Mouse (Mus musculus) layer of hippocampus, postnatal 36 days (tissue): Measurements from ENCODE around the gene Eapp. TPM values are rescaled to one million over a fixed set of nuclear protein-coding genes. Genes with fewer than 3 reads are reported as not detected.
"Not testable (repeated sequence)": the region's sequence is repeated elsewhere in the genome, so short reads cannot be mapped to it uniquely, and the experiment has no call there.

Experiments
- DNase-seq, 2 experiments: peaks; one replicate each; pipeline ENCODE4 v3.0.0; 2022
- total RNA-seq, 2 experiments: library from RNA; stranded (reverse); gene quantifications; 2 replicates each; pipeline ENCODE4 v1.2.3; 2021

Gene Eapp
- total RNA-seq, result 10 to 100 TPM; 42.7 to 47.1 TPM

DNA sequence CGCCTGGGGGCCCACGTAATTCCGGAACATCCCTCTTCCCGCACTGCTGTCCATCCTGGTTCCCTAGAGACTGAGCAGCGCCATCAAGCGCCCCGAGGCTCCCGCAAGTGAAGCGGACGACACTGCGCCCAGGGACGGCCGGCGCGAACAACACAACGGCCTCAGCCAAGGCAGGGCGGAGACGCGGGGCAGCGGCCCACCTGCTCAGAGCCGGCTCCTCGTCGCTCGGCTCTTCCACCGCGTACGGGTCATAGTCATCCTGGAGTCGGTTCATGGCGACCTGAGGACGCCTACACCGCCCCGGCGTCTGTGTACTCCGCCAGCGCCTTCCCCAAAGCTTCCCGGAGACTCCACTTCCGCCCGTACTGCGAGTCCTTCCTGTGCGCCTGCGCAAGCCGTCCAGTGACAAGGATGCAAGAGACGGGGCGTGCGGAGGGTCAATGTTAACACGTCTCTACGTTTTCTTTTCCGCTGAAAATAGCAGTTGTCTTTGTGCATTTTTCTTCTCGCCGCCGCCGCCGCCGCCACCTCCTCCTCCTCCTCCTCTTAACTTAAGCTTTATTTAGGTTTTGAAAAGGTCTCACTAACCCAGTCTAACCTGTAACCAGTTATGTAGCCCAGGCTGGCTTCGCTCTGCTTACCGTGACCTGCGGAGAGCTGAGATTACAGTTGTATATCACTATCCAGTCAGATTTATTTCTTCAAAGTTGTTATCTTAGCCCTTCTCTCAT lies at the start of gene Eapp:
Eapp (minus strand) TSS at position 387 of the 731 bp plus-strand sequence.
- DNase-seq, result peak; percentile 93 to 95

DNA sequence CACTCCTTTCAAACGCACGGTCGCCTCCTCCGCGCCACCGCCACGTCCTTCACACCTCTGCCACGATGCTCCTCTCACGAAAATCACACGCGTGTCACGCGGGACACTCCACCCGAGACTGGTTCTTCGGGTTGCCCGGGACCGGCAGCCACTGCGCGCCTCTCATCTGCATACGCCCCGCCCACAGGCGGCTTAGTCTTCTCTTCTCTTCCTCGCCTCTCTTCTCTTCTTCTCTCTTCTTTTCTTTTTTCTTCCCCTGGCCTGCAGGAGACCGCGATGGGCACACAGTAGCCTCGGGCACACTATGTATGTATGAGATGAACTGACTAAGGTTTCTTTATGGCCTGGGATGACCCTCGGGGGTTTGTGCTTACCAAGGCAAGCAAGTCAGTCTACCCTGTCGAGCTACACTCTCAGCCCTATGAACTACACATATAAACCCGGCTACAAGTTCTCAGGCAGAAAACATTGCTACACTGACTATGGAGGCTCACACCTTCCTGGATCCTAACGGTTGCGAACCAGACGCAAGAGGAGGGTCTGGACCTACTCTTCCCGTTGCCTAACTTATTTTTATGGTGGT lies 43.1 kb upstream of the Eapp start:
- DNase-seq, result not testable (repeated sequence)

- DNase-seq, result not testable (repeated sequence)
These were observed 42.4 kb upstream of the Eapp start for GRCm38 (mm10) chr12:54737891-54738660.

DNA sequence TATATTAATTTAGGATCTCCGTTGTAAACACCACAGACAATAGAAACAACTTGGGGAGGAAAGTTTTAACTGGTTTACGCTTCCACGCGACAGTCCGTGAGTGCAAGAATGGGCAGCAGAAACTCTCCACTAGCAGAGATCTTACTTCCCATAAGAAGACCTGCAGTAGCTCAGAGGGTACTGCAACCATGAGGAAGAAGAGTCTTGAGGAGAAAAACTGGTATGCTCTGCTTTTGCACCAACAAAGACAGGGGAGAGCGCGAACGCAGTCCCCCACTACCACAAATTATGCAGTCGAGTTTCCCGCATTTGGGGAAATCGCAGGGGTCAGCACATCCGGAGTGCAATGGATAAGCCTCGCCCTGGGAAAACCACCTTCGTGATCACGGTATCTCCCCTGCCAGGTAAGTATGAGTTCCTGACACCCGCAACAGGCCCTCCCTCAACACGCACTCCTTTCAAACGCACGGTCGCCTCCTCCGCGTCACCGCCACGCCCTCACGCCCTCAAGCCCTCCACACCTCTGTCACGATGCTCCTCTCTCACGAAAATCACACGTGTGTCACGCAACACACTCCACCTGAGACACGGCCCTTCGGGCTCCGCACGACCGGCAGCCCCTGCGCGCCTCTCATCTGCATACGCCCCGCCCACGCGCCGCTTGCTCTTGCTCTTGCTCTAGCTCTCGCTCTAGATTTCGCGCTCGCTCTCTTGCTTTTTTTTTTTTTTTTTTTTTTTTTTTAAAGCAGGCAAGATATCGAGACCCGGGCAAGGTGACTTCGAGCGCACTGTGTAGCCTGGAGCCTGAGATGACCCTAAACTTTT lies 38.8 kb upstream of the Eapp start:
- DNase-seq, result not testable (repeated sequence)

DNA sequence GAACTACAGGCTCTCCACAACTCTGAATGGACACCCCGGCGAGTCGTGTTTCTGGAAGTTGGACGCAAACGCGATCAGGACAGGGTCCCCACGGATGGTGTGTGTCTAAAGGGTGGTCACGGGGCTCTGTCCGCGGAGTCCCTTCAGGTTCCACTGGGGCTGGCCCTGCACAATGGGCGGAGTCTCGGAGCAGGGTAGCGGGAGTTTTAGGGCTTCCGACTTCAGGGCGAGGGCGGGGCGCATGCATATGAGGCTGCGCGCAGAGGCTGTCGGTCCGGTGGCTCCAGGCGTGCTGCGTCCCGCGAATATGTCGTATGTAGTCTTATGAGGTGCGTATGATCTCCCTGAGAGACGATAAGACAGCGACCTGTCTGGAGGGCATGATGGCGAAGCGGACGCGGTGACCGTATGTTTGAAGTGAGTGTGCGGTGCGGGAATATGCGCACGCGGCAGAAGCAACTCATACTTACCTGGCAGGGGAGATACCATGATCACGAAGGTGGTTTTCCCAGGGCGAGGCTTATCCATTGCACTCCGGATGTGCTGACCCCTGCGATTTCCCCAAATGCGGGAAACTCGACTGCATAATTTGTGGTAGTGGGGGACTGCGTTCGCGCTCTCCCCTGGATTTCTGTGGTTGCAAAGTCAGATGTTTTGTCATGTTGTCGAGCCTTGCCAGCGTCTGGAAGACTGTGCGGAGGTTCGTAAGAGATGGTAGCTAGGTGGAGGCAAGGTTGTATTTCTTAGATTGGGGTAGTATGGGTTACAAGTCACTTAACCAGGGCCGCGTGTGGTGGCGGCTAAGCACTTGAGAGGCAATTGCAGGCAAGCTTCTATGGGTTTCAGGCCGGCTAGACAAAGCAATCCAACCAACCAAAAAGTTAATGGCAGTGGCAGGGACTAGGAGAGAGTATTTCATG lies 33.7 kb upstream of the Eapp start:
- DNase-seq, result not testable (repeated sequence)

- DNase-seq, result not testable (repeated sequence)
These were observed 23.4 kb upstream of the Eapp start for GRCm38 (mm10) chr12:54718871-54719786.

- not testable (repeated sequence) for DNase-seq
These were observed 21.8 kb upstream of the Eapp start for GRCm38 (mm10) chr12:54717516-54717915.

GRCm38 (mm10) chr12:54713822-54714626 lies 18.3 kb upstream of the Eapp start:
- DNase-seq, result peak in 1 of 2 experiments; percentile 38

DNA sequence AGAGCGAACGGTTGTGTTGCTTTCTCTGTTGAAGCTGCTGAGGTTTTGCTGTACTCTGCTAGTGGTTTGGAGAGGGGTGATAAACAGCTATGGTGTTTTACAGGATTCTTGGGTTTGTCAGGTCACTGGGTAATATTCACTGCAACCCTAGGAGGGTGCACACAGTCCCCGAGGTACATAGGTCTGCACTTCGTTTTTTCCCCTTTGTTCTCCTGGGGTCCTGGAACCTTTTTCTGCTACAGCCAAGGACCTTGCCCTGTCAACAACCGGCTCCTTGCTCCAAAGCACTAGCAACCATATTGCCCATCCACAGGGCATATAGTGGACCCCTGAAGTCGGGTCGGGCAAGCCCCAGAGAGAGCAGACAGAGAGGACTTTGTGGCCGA lies 14.8 kb upstream of the Eapp start:
- not testable (repeated sequence) for DNase-seq

DNA sequence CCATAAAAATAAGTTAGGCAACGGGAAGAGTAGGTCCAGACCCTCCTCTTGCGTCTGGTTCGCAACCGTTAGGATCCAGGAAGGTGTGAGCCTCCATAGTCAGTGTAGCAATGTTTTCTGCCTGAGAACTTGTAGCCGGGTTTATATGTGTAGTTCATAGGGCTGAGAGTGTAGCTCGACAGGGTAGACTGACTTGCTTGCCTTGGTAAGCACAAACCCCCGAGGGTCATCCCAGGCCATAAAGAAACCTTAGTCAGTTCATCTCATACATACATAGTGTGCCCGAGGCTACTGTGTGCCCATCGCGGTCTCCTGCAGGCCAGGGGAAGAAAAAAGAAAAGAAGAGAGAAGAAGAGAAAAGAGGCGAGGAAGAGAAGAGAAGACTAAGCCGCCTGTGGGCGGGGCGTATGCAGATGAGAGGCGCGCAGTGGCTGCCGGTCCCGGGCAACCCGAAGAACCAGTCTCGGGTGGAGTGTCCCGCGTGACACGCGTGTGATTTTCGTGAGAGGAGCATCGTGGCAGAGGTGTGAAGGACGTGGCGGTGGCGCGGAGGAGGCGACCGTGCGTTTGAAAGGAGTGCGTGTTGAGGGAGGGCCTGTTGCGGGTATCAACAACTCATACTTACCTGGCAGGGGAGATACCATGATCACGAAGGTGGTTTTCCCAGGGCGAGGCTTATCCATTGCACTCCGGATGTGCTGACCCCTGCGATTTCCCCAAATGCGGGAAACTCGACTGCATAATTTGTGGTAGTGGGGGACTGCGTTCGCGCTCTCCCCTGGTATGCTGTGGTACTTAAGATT lies 14.2 kb upstream of the Eapp start:
- not testable (repeated sequence) for DNase-seq

DNA sequence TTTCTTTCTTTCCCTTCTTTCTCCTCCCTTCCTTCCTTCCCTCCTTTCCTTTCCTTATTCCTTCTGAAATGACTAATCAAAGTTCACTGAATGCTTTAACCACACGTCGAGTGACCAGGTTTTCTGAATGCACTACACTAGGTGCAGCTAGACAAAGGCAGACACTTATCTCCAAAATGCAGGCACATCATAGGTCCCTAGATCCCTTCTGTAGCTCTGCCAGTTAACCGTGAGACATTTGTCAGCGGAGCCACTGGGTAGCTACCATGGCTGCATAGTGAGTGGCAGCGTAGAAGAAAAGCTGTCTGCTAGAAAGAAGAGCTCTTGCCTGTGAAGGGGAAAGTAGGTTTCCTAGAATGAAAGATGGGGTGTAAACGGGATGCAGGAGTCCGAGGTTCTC lies 3.7 kb upstream of the Eapp start:
- no peak for DNase-seq

DNA sequence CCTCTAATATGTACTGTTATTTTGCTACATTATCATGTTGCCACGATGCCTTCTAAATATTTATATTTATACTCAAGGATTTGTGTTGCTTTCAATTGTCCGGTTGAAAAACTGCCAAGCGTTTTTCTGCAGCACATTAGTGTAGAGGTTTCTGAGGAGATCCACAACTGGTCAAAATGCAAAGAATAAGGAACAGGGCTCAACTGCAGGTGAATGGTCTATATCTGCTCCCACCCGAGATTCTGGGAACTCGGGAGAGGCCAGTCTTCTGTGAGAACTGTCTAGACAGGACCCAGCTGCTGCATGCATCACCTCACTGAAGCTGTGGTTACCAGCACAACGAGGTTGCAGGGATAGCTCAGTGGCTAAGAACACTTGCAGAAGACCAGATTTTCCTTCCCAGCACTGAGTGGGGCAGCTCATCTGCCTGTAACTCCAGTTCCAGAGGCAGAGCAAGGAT lies 2.1 kb upstream of the Eapp start:
- DNase-seq, result no peak

DNA sequence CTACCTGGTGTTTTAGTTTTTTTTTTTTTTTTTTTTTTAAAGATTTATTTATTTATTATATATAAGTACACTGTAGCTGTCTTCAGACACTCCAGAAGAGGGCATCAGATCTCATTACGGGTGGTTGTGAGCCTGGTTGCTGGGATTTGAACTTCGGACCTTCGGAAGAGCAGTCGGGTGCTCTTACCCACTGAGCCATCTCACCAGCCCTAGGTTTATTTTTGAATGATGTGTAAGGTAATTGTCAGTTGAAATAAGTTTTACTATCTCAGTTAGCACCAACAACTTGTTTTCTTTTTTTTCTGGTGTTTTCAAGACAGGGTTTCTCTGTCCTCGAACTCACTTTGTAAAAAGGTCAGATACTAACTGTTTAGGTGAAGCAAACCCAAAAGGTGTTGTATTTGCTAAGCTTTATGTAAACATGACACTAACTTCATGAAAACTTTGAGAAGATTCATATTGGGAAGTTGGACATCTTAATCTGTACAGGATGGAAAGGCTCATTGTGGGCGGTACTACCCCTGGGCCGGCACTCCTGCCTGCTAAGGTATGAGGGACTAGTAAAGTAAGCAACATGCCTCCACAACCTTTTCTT lies 1.4 kb upstream of the Eapp start:
- no peak for DNase-seq

GRCm38 (mm10) chr12:54696242-54697002 lies 725 bp upstream of the Eapp start:
- DNase-seq, result peak; percentile 89

DNA sequence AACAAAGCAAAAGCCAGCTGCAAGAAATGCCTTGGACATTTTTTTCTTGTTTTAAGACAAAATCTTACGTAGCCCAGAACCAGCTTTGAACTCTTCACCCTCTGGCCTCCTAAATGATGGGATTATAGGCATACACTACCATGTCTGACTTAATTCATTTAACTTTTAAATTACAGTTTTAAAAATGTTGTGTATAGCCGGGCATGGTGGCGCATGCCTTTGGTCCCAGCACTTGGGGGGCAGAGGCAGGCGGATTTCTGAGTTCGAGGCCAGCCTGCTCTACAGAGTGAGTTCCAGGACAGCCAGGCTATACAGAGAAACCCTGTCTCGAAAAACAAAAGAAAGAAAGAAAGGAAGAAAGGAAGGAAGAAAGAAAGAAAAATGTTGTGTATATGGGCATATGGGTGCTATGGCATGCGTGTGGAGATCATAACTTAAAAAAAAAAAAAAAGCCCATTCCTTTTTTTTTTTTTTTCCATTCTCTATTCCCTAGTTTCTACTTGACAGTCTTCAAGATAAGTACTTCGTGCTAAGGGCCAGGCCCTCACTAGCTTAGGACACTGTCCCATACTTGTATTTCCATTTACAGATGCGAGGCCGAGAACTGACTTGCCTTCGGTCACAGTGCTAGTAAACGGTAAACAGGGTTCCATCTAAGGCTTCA lies 718 bp downstream of the Eapp start:
- DNase-seq, result no peak

DNA sequence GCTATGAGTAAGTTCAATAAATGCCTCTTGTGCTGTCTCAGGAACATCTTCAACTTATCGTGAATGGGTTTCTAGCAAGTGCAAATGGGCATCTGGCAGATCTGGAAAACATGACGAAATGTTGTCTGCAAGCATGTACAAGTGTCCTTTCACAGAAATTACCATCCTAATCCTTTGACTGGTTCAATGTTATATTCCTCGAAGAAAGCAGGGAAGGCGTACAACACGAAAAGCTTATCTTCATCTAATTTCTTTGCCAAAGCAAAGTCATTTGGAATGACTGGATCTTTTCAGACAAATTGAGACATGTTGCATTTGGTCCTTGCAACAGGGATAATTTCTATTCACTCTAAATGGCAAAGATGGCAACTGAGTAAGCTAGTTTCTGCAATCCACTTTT lies 6.6 kb downstream of the Eapp start:
- DNase-seq, result no peak

- no peak for DNase-seq
These were observed 12.5 kb downstream of the Eapp start for GRCm38 (mm10) chr12:54683182-54683581.
